Mouse (Mus musculus) hindbrain, postnatal 0 days (tissue): ENCODE measurements around the gene Pgap3. TPM values are rescaled to one million over a fixed set of nuclear protein-coding genes. Genes with fewer than 3 reads are reported as not detected.
A peak's percentile ranks its signal among the peaks of the same experiment; 100 is the strongest.

Experiments
- ATAC-seq: fragments of 200-750 bp; cut with Nextera tagmentation; 2 replicates; pipeline ENCODE4 v1.8.0; 2017; ENCODE audit warnings: mild to moderate bottlenecking, moderate TSS enrichment, moderate library complexity
- DNase-seq: peaks from one replicate; pipeline ENCODE4 v3.0.0-alpha.2; 2015; ENCODE audit warnings: low spot score
- H3K27ac ChIP-seq: fragments of 300-500 bp; sonication (generic); 2 replicates; pipeline ENCODE4 v1.5.1; 2014; ENCODE audit warnings: mild to moderate bottlenecking
- H3K27me3 ChIP-seq: fragments of 300-500 bp; sonication (generic); 2 replicates; pipeline ENCODE4 v1.6.1; 2014; ENCODE audit warnings: low read length, mixed read lengths; ENCODE audit not compliant: insufficient read depth
- H3K36me3 ChIP-seq: fragments of 300-500 bp; sonication (generic); 2 replicates; pipeline ENCODE4 v1.6.1; 2014; ENCODE audit warnings: low read length, mixed read lengths; ENCODE audit not compliant: insufficient read depth
- H3K4me1 ChIP-seq: fragments of 300-500 bp; sonication (generic); 2 replicates; pipeline ENCODE4 v1.6.1; 2014; ENCODE audit warnings: antibody characterized with exemption, low read length, mixed read lengths; ENCODE audit not compliant: insufficient read depth
- H3K4me2 ChIP-seq: fragments of 300-500 bp; sonication (generic); 2 replicates; pipeline ENCODE4 v1.6.1; 2014; ENCODE audit warnings: low read depth, mild to moderate bottlenecking, low read length, moderate library complexity, mixed read lengths
- H3K4me3 ChIP-seq: fragments of 300-500 bp; sonication (generic); 2 replicates; pipeline ENCODE4 v1.5.1; 2014; ENCODE audit warnings: low read length
- H3K9ac ChIP-seq: fragments of 300-500 bp; sonication (generic); replicated peaks from 2 replicates; pipeline ENCODE4 v1.6.1; 2014; ENCODE audit warnings: mild to moderate bottlenecking, low read length, moderate library complexity, mixed read lengths
- H3K9me3 ChIP-seq: fragments of 300-500 bp; sonication (generic); 2 replicates; pipeline ENCODE4 v1.6.1; 2016; ENCODE audit warnings: low read length, mixed read lengths
- CTCF ChIP-seq: IDR thresholded peaks from 2 replicates; pipeline ENCODE4 v1.5.1; 2016; ENCODE audit warnings: antibody characterized with exemption, control low read depth, low read depth
- WGBS: fragments of 180-500 bp; shearing (Covaris S2); extraction: QIAGEN DNeasy Blood & Tissue Kit; methylation state at CpG from one replicate; pipeline ENCODE4 v1.1.7; 2014; 5-methylcytosine and 5-hydroxymethylcytosine counted together
- polyA plus RNA-seq: library from polyadenylated mRNA; unstranded; fragments of >200 nt; fragmentation: Nextera tagmentation; extraction: Ambion mirVana; gene quantifications from 2 replicates; pipeline ENCODE4 v1.2.1, GENCODE M21; 2015
- total RNA-seq: library from RNA; depleted of rRNA; stranded (reverse); fragments of >200 nt; gene quantifications from 2 replicates; pipeline ENCODE4 v1.2.3, GENCODE M21; 2014

Pgap3 gene
- total and polyA plus RNA-seq, 2 experiments from 2014 or later, result 9.2 to 12.0 TPM

DNA sequence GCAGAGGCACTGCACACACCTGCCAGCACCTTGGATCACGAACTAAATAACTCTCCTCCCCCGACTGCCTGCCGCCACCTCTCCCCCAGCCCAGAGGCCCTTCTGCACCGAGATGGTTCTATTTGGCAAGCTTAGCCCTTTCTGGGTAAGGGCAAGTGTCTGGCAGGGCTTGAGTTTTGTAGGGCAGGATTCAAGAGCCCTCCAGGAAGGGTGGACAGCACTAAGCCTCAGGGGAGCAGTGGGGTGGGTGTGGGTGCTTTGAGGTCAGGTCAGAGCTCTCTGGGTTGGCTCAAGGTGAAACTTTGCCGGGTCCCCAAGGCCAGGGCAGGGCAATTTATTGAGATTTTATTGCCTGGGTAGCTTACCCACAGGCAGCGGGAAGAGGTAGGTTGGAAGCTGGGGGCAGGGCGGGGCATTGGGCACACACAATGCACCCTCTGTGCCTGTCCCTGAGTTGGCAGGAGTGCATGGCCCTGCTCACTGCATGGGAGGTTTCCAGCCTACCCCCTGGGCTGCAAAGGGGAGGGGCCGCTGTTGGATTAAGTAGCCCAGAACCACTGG lies 46.6 kb downstream of the Pgap3 start:
- Histone ChIP-seq H3K36me3 (no peaks in the 10 kb centered on the region), H3K4me2 (no peak overlapping the region), H3K9me3 (no peaks in the 10 kb centered on the region), H3K4me1 (no peaks in the 10 kb centered on the region), H3K27me3 (peaks cover 26% of the 10 kb centered on the region), H3K9ac (no peak overlapping the region), H3K27ac (no peak overlapping the region), H3K4me3 (no peak overlapping the region)
- ATAC-seq (no peak), DNase-seq (no peak)
- TF ChIP-seq CTCF, result no peak
- WGBS, result 36% methylated on average over 8 of the region's 8 CpGs

- H3K9ac ChIP-seq, result no peak overlapping the region
- DNase-seq (no peak), ATAC-seq (no peak)
- no peaks in the 10 kb centered on the region for H3K36me3 ChIP-seq
- no peak overlapping the region for H3K4me3 ChIP-seq
- no peak overlapping the region for H3K27ac ChIP-seq
- H3K4me2 ChIP-seq, result no peak overlapping the region
- whole genome bisulfite sequencing, result 78% methylated on average over 18 of the region's 18 CpGs
- H3K9me3 ChIP-seq, result no peaks in the 10 kb centered on the region
- H3K4me1 ChIP-seq, result peaks cover 8% of the 10 kb centered on the region; the same call in 1 of the 2 replicates
- H3K27me3 ChIP-seq, result peaks cover 30% of the 10 kb centered on the region
- no peak for TF ChIP-seq CTCF
Measured at GRCm38 (mm10) chr11:98352272-98352990, 47.9 kb downstream of the Pgap3 start.

DNA sequence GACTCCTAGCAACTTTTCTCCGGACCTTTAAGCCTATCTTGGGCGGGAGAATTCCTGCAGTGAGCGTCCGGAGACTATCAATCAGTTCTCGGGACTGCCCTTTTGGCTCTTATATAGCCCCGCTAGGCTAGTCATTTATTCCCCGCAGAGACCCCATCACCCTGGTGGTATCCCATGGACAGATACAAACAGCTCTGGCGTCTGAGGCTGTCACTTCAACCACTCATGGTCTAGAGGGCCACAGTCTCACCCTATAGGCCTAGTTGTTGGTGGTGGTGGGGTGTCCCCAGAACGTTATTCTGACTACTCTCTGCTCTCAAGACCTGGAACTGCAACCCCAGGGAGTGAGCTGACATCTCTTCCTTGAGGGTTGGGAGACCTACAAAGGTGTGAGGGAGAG lies 51.0 kb downstream of the Pgap3 start:
- Histone ChIP-seq H3K27me3 (peaks cover 30% of the 10 kb centered on the region), H3K9me3 (no peaks in the 10 kb centered on the region), H3K4me1 (peaks cover 10% of the 10 kb centered on the region; the same call in 1 of the 2 replicates), H3K9ac (no peak overlapping the region), H3K27ac (no peak overlapping the region), H3K36me3 (no peaks in the 10 kb centered on the region), H3K4me2 (peak overlapping the region; percentile 94), H3K4me3 (peak overlapping the region; percentile 53)
- 8% methylated on average over 9 of the region's 9 CpGs for WGBS
- no peak for TF ChIP-seq CTCF
- ATAC-seq (no peak), DNase-seq (no peak)

DNA sequence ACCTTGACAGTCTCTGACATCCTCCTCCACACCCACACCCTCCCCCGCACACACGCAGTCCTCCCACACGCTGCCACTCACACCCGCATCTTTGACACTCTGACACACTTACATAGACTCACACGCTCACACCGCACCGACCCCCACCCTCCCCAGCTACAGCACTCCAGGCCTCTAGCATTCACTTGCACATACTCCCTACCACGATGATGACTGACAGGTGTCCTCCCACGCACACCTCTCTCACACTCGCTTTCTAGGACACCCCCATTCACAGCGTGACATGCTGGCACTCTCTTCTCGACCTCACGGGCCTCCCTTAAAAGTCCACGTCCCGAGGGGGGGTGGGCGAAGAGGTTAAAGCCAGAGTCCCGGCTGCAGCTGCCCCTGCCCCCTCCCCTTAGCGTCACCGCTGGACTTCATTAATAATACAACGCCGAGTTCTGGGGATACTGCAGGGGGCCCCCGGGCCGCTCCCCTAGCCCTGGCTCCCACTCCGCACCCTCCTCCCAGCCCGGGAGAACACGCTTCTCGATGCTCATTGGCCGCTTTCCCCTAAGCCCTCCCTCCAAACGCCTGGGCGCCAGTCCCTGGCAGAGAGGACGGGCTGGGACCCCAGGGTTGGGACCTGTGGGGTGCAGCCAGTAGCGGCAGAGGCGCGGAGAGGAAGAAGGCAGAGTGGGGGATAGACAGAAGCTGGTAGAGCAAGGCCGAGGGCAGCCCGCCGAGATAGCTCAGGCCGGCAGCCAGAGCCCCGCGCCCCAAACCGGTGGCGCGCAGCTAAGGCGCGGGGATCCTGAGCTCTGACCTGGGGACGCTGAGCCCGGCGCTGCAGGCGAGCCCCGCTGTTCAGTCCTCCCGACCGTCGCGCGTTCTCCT lies 52.0 kb downstream of the Pgap3 start, which contains the start of gene Ppp1r1b:
Gene Ppp1r1b, plus strand, starts transcription at position 322 of the 879 bp plus-strand sequence.
- ATAC-seq (peak; percentile 56; the same call in 1 of the 2 replicates), DNase-seq (peak; percentile 62)
- Histone ChIP-seq H3K36me3 (no peaks in the 10 kb centered on the region), H3K27me3 (peaks cover 30% of the 10 kb centered on the region), H3K4me3 (peak within 1 kb of the TSS; percentile 53), H3K9me3 (no peaks in the 10 kb centered on the region), H3K9ac (peak within 1 kb of the TSS; percentile 55), H3K27ac (no peak within 1 kb of the TSS), H3K4me2 (peak within 1 kb of the TSS; percentile 94), H3K4me1 (peaks cover 10% of the 10 kb centered on the region; the same call in 1 of the 2 replicates)
- TF ChIP-seq CTCF, result no peak
- under 1% methylated on average over 55 of the region's 55 CpGs for WGBS

GRCm38 (mm10) chr11:98347385-98348082 lies 52.8 kb downstream of the Pgap3 start:
- Histone ChIP-seq H3K27ac (no peak overlapping the region), H3K27me3 (peaks cover 25% of the 10 kb centered on the region), H3K9me3 (no peaks in the 10 kb centered on the region), H3K9ac (no peak overlapping the region), H3K4me3 (peak overlapping the region; percentile 53), H3K4me1 (peaks cover 10% of the 10 kb centered on the region; the same call in 1 of the 2 replicates), H3K4me2 (peak overlapping the region; percentile 94), H3K36me3 (no peaks in the 10 kb centered on the region)
- TF ChIP-seq CTCF, result no peak
- 3% methylated on average over 10 of the region's 12 CpGs for WGBS
- ATAC-seq (peak; percentile 48; the same call in 1 of the 2 replicates), DNase-seq (no peak)

DNA sequence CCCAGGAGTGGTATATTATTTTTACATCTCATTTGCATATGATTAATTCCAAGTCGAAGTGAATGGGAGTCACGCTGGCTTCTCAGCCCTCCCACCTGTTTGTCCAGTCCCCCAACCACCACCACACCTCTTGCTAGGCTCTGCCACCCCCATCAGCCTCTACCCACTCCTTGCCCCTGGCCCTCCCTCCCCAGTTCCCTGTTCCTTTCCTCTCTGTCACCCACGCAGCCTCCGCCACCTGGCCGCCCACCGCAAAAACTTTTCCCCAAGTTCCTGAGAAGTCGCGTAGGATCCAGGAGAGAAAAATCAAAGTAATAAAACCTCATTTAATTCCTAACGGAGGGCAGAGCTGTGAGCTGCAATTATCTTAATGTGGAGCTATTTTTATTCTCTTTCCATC lies 54.1 kb downstream of the Pgap3 start:
- Histone ChIP-seq H3K9me3 (no peaks in the 10 kb centered on the region), H3K4me3 (no peak overlapping the region), H3K27ac (no peak overlapping the region), H3K9ac (no peak overlapping the region), H3K4me1 (peaks cover 15% of the 10 kb centered on the region; the same call in 1 of the 2 replicates), H3K36me3 (no peaks in the 10 kb centered on the region), H3K4me2 (no peak overlapping the region), H3K27me3 (peaks cover 24% of the 10 kb centered on the region)
- WGBS, result 8% methylated on average over 9 of the region's 9 CpGs
- no peak for TF ChIP-seq CTCF
- DNase-seq, result no peak
- ATAC-seq, result no peak
